Mouse (Mus musculus) adrenal gland, postnatal 25 days (tissue): Measurements from ENCODE around the gene Senp3. TPM values are rescaled to one million over a fixed set of nuclear protein-coding genes. Genes with fewer than 3 reads are reported as not detected.
"Not testable (repeated sequence)": the region's sequence is repeated elsewhere in the genome, so short reads cannot be mapped to it uniquely, and the experiment has no call there.

Experiments used
- DNase-seq: peaks from one replicate; pipeline ENCODE4 v3.0.0; 2021; ENCODE audit warnings: mixed read lengths
- long read RNA-seq: library from polyadenylated mRNA; stranded (forward); transcript quantifications from one replicate; pipeline ENCODE4 v2.0.0, GENCODE M21; 2021
- total RNA-seq: library from RNA; stranded (reverse); gene quantifications from 2 replicates; pipeline ENCODE4 v1.2.3, GENCODE M21; 2021

The Senp3 gene
- total RNA-seq, result 91.6 and 91.8 TPM in 2 replicates
- long read RNA-seq, transcript Senp3-201 (11 exons, 2,313 nt), result major isoform, 16 of 25 reads
- long read RNA-seq, partial matches to known transcripts, result 4 of 25 reads
- long read RNA-seq, other reads (novel, unspliced or antisense), result 2 of 25 reads

GRCm38 (mm10) chr11:69681314-69682208 is at the start of gene Senp3:
Gene Senp3 (minus strand): TSS chr11:69682084.
- peak; percentile 97 for DNase-seq

GRCm38 (mm10) chr11:69731408-69731807 is 49.5 kb upstream of the Senp3 start:
- not testable (repeated sequence) for DNase-seq

GRCm38 (mm10) chr11:69729063-69729462 is 47.2 kb upstream of the Senp3 start:
- DNase-seq, result peak; percentile 65

GRCm38 (mm10) chr11:69725951-69726350 is 44.1 kb upstream of the Senp3 start:
- no peak for DNase-seq

- no peak for DNase-seq
Measured at GRCm38 (mm10) chr11:69723074-69723473, 41.2 kb upstream of the Senp3 start.

GRCm38 (mm10) chr11:69720852-69721251 is 39.0 kb upstream of the Senp3 start:
- DNase-seq, result no peak

GRCm38 (mm10) chr11:69719423-69719822 is 37.5 kb upstream of the Senp3 start:
- no peak for DNase-seq

GRCm38 (mm10) chr11:69718661-69719060 is 36.8 kb upstream of the Senp3 start:
- DNase-seq, result no peak

- DNase-seq, result no peak
Measured at GRCm38 (mm10) chr11:69716953-69717352, 35.1 kb upstream of the Senp3 start.

GRCm38 (mm10) chr11:69715929-69716328 is 34.0 kb upstream of the Senp3 start:
- DNase-seq, result peak; percentile 15

GRCm38 (mm10) chr11:69715482-69715881 is 33.6 kb upstream of the Senp3 start:
- DNase-seq, result peak; percentile 49

- DNase-seq, result no peak
Measured at GRCm38 (mm10) chr11:69714636-69715329, 32.9 kb upstream of the Senp3 start.

- DNase-seq, result no peak
Measured at GRCm38 (mm10) chr11:69712954-69713672, 31.2 kb upstream of the Senp3 start.

- no peak for DNase-seq
Measured at GRCm38 (mm10) chr11:69711082-69711481, 29.2 kb upstream of the Senp3 start.

GRCm38 (mm10) chr11:69710470-69710869 is 28.6 kb upstream of the Senp3 start:
- DNase-seq, result no peak

- DNase-seq, result no peak
Measured at GRCm38 (mm10) chr11:69709554-69710446, 27.9 kb upstream of the Senp3 start.

- DNase-seq, result no peak
Measured at GRCm38 (mm10) chr11:69708614-69709265, 26.9 kb upstream of the Senp3 start.

GRCm38 (mm10) chr11:69707873-69708381 is 26.0 kb upstream of the Senp3 start:
- DNase-seq, result no peak

GRCm38 (mm10) chr11:69707480-69707847 is 25.6 kb upstream of the Senp3 start:
- DNase-seq, result no peak

GRCm38 (mm10) chr11:69706775-69707479 is 25.0 kb upstream of the Senp3 start:
- DNase-seq, result peak; percentile 87
